Mouse (Mus musculus): ENCODE measurements at regions not wholly inside any gene's neighbourhood (a gene's known extent, or its start where the extent isn't known, plus 50 kb on each side); places are given as distances from the start of the nearest gene placed in this dataset.

GRCm38 (mm10) chr10:37203709-37204108 is 65.0 kb upstream of the Marcks start:
- POLR2A ChIA-PET, result no interaction called here
- CTCF ChIA-PET, result no interaction called here
- DNase-seq (ENCODE audit: low read depth, low spot score), result no peak
- in situ Hi-C loops (cut with MboI; ENCODE audit: low pct_unique_long_range_greater_than_20kb), result no loop called here
- no peak for TF ChIP-seq CTCF (IDR thresholded peaks at IDR 0.05)
- ATAC-seq, result no peak
- no peaks in the 10 kb centered on the region for H3K27me3 ChIP-seq

- ATAC-seq (no peak), DNase-seq (ENCODE audit: low read depth, low spot score) (no peak)
- in situ Hi-C loops (cut with MboI; ENCODE audit: low pct_unique_long_range_greater_than_20kb), result no loop called here
- H3K27me3 ChIP-seq, result no peaks in the 10 kb centered on the region
- TF ChIP-seq CTCF (IDR thresholded peaks at IDR 0.05), result no peak
- ChIA-PET CTCF (no interaction called here), POLR2A (no interaction called here)
Measured at GRCm38 (mm10) chr10:37194798-37195453, 56.2 kb upstream of the Marcks start.

- DNase-seq (ENCODE audit: low read depth, low spot score) (no peak), ATAC-seq (no peak)
- ChIA-PET POLR2A (no interaction called here), CTCF (no interaction called here)
- in situ Hi-C loops (cut with MboI; ENCODE audit: low pct_unique_long_range_greater_than_20kb), result no loop called here
- TF ChIP-seq CTCF (IDR thresholded peaks at IDR 0.05), result no peak
- no peaks in the 10 kb centered on the region for H3K27me3 ChIP-seq
Measured at GRCm38 (mm10) chr10:37194131-37194797, 55.5 kb upstream of the Marcks start.

- in situ Hi-C loops (cut with MboI; ENCODE audit: low pct_unique_long_range_greater_than_20kb), result no loop called here
- POLR2A ChIA-PET, result no interaction called here
- no peak for TF ChIP-seq CTCF (IDR thresholded peaks at IDR 0.05)
- ATAC-seq, result no peak
- H3K27me3 ChIP-seq, result no peaks in the 10 kb centered on the region
- CTCF ChIA-PET, result no interaction called here
- DNase-seq (ENCODE audit: low read depth, low spot score), result no peak
Measured at GRCm38 (mm10) chr10:37192661-37193060, 53.9 kb upstream of the Marcks start.

GRCm38 (mm10) chr10:37190092-37190491 is 51.4 kb upstream of the Marcks start:
- in situ Hi-C loops (cut with MboI; ENCODE audit: low pct_unique_long_range_greater_than_20kb), result no loop called here
- ATAC-seq, result no peak
- ChIA-PET CTCF (no interaction called here), POLR2A (no interaction called here)
- TF ChIP-seq CTCF (IDR thresholded peaks at IDR 0.05), result no peak
- no peak for DNase-seq (ENCODE audit: low read depth, low spot score)
- H3K27me3 ChIP-seq, result no peaks in the 10 kb centered on the region
